Mouse (Mus musculus): ENCODE measurements at regions not wholly inside any gene's neighbourhood (a gene's known extent, or its start where the extent isn't known, plus 50 kb on each side); places are given as distances from the start of the nearest gene placed in this dataset.
A peak's percentile ranks its signal among the peaks of the same experiment; 100 is the strongest.

- Histone ChIP-seq H3K9me3 (ENCODE audit: control insufficient read depth, low read length) (no peaks in the 10 kb centered on the region), H3K4me3 (replicated peaks; ENCODE audit: low read length) (no peak overlapping the region), H3K36me3 (ENCODE audit: control insufficient read depth, insufficient read depth, low read length) (no peaks in the 10 kb centered on the region), H3K4me2 (replicated peaks; ENCODE audit: low read depth, low read length, severe bottlenecking) (no peak overlapping the region; the same call in 1 of the 2 replicates), H3K9ac (ENCODE audit: low read depth, low read length, severe bottlenecking) (no peak overlapping the region), H3K27me3 (ENCODE audit: control insufficient read depth, insufficient read depth, low read length) (no peaks in the 10 kb centered on the region), H3K27ac (replicated peaks; ENCODE audit: low read depth, low read length) (no peak overlapping the region), H3K4me1 (ENCODE audit: control insufficient read depth, insufficient read depth, low read length) (peaks cover 27% of the 10 kb centered on the region)
- TF ChIP-seq POLR2A (IDR thresholded peaks at IDR 0.05; ENCODE audit: borderline replicate concordance, extremely low read depth, insufficient read depth, insufficient read length) = no peak
- DNase-seq (ENCODE audit: low spot score) (peak; percentile 23), ATAC-seq (ENCODE audit: low FRiP score, low read depth) (no peak)
- 22% methylated on average over 19 of the region's 19 CpGs for WGBS
These were observed 227.9 kb downstream of the Emx2 start for GRCm38 (mm10) chr19:59685826-59686717.

GRCm38 (mm10) chr19:59687206-59687605 is 229.0 kb downstream of the Emx2 start:
- no peak overlapping the region for H3K4me3 ChIP-seq (replicated peaks; ENCODE audit: low read length)
- WGBS = 44% methylated on average over 7 of the region's 7 CpGs
- H3K9me3 ChIP-seq (ENCODE audit: control insufficient read depth, low read length) = no peaks in the 10 kb centered on the region
- no peaks in the 10 kb centered on the region for H3K27me3 ChIP-seq (ENCODE audit: control insufficient read depth, insufficient read depth, low read length)
- no peak overlapping the region for H3K27ac ChIP-seq (replicated peaks; ENCODE audit: low read depth, low read length)
- no peak for DNase-seq (ENCODE audit: low spot score)
- TF ChIP-seq POLR2A (IDR thresholded peaks at IDR 0.05; ENCODE audit: borderline replicate concordance, extremely low read depth, insufficient read depth, insufficient read length) = no peak
- no peak overlapping the region for H3K9ac ChIP-seq (ENCODE audit: low read depth, low read length, severe bottlenecking)
- no peaks in the 10 kb centered on the region for H3K36me3 ChIP-seq (ENCODE audit: control insufficient read depth, insufficient read depth, low read length)
- H3K4me1 ChIP-seq (ENCODE audit: control insufficient read depth, insufficient read depth, low read length) = peaks cover 37% of the 10 kb centered on the region
- no peak for ATAC-seq (ENCODE audit: low FRiP score, low read depth)
- H3K4me2 ChIP-seq (replicated peaks; ENCODE audit: low read depth, low read length, severe bottlenecking) = no peak overlapping the region

GRCm38 (mm10) chr19:59687681-59688080 is 229.5 kb downstream of the Emx2 start:
- H3K9me3 ChIP-seq (ENCODE audit: control insufficient read depth, low read length) = no peaks in the 10 kb centered on the region
- no peak overlapping the region for H3K27ac ChIP-seq (replicated peaks; ENCODE audit: low read depth, low read length)
- no peak overlapping the region for H3K4me3 ChIP-seq (replicated peaks; ENCODE audit: low read length)
- H3K4me2 ChIP-seq (replicated peaks; ENCODE audit: low read depth, low read length, severe bottlenecking) = no peak overlapping the region
- ATAC-seq (ENCODE audit: low FRiP score, low read depth) (no peak), DNase-seq (ENCODE audit: low spot score) (no peak)
- TF ChIP-seq POLR2A (IDR thresholded peaks at IDR 0.05; ENCODE audit: borderline replicate concordance, extremely low read depth, insufficient read depth, insufficient read length) = no peak
- H3K36me3 ChIP-seq (ENCODE audit: control insufficient read depth, insufficient read depth, low read length) = no peaks in the 10 kb centered on the region
- peaks cover 37% of the 10 kb centered on the region for H3K4me1 ChIP-seq (ENCODE audit: control insufficient read depth, insufficient read depth, low read length)
- H3K27me3 ChIP-seq (ENCODE audit: control insufficient read depth, insufficient read depth, low read length) = no peaks in the 10 kb centered on the region
- H3K9ac ChIP-seq (ENCODE audit: low read depth, low read length, severe bottlenecking) = no peak overlapping the region
- WGBS = 68% methylated on average over 1 of the region's 1 CpGs

GRCm38 (mm10) chr19:59691541-59692096 is 233.4 kb downstream of the Emx2 start:
- DNase-seq (ENCODE audit: low spot score) (no peak), ATAC-seq (ENCODE audit: low FRiP score, low read depth) (no peak)
- H3K36me3 ChIP-seq (ENCODE audit: control insufficient read depth, insufficient read depth, low read length) = no peaks in the 10 kb centered on the region
- H3K9ac ChIP-seq (ENCODE audit: low read depth, low read length, severe bottlenecking) = no peak overlapping the region
- no peak overlapping the region for H3K27ac ChIP-seq (replicated peaks; ENCODE audit: low read depth, low read length)
- no peaks in the 10 kb centered on the region for H3K27me3 ChIP-seq (ENCODE audit: control insufficient read depth, insufficient read depth, low read length)
- H3K9me3 ChIP-seq (ENCODE audit: control insufficient read depth, low read length) = no peaks in the 10 kb centered on the region
- 18% methylated on average over 15 of the region's 15 CpGs for WGBS
- peaks cover 23% of the 10 kb centered on the region for H3K4me1 ChIP-seq (ENCODE audit: control insufficient read depth, insufficient read depth, low read length)
- TF ChIP-seq POLR2A (IDR thresholded peaks at IDR 0.05; ENCODE audit: borderline replicate concordance, extremely low read depth, insufficient read depth, insufficient read length) = no peak
- H3K4me2 ChIP-seq (replicated peaks; ENCODE audit: low read depth, low read length, severe bottlenecking) = no peak overlapping the region
- no peak overlapping the region for H3K4me3 ChIP-seq (replicated peaks; ENCODE audit: low read length)

- no peak for ATAC-seq (ENCODE audit: low FRiP score, low read depth)
- Histone ChIP-seq H3K27me3 (ENCODE audit: control insufficient read depth, insufficient read depth, low read length) (no peaks in the 10 kb centered on the region), H3K9me3 (ENCODE audit: control insufficient read depth, low read length) (no peaks in the 10 kb centered on the region), H3K4me2 (replicated peaks; ENCODE audit: low read depth, low read length, severe bottlenecking) (no peak overlapping the region), H3K36me3 (ENCODE audit: control insufficient read depth, insufficient read depth, low read length) (no peaks in the 10 kb centered on the region), H3K4me3 (replicated peaks; ENCODE audit: low read length) (no peak overlapping the region), H3K4me1 (ENCODE audit: control insufficient read depth, insufficient read depth, low read length) (no peaks in the 10 kb centered on the region), H3K27ac (replicated peaks; ENCODE audit: low read depth, low read length) (no peak overlapping the region), H3K9ac (ENCODE audit: low read depth, low read length, severe bottlenecking) (no peak overlapping the region)
- 53% methylated on average over 5 of the region's 5 CpGs for WGBS
- no peak for TF ChIP-seq POLR2A (IDR thresholded peaks at IDR 0.05; ENCODE audit: borderline replicate concordance, extremely low read depth, insufficient read depth, insufficient read length)
- no peak for DNase-seq (ENCODE audit: low spot score)
These were observed 239.5 kb downstream of the Emx2 start for GRCm38 (mm10) chr19:59697628-59698027.

Data from limb, embryonic 14.5 days (tissue).